Mouse (Mus musculus) stomach, embryonic 15.5 days (tissue): ENCODE measurements at regions not wholly inside any gene's neighbourhood (a gene's known extent, or its start where the extent isn't known, plus 50 kb on each side); places are given as distances from the start of the nearest gene placed in this dataset.
"Not testable (repeated sequence)": the region's sequence is repeated elsewhere in the genome, so short reads cannot be mapped to it uniquely, and the experiment has no call there.

ENCODE experiments used
- ATAC-seq: fragments of 200-750 bp; cut with Nextera tagmentation; 2 replicates; pipeline ENCODE4 v1.8.0; 2017; ENCODE audit warnings: low read depth, moderate number of reproducible peaks, moderate TSS enrichment; ENCODE audit not compliant: insufficient read depth, low FRiP score
- H3K27ac ChIP-seq: fragments of 300-500 bp; sonication (generic); 2 replicates; pipeline ENCODE4 v1.5.1; 2015; ENCODE audit warnings: mild to moderate bottlenecking, inconsistent platforms
- H3K27me3 ChIP-seq: fragments of 300-500 bp; sonication (generic); replicated peaks from 2 replicates; pipeline ENCODE4 v1.6.1; 2015; ENCODE audit warnings: inconsistent platforms
- H3K36me3 ChIP-seq: fragments of 300-500 bp; sonication (generic); 2 replicates; pipeline ENCODE4 v1.6.1; 2015; ENCODE audit warnings: inconsistent platforms
- H3K4me1 ChIP-seq: fragments of 300-500 bp; sonication (generic); 2 replicates; pipeline ENCODE4 v1.6.1; 2015; ENCODE audit warnings: inconsistent platforms
- H3K4me2 ChIP-seq: fragments of 300-500 bp; sonication (generic); 2 replicates; pipeline ENCODE4 v1.6.1; 2015; ENCODE audit warnings: mild to moderate bottlenecking, inconsistent platforms
- H3K4me3 ChIP-seq: fragments of 300-500 bp; sonication (generic); replicated peaks from 2 replicates; pipeline ENCODE4 v1.5.1; 2015; ENCODE audit warnings: inconsistent platforms
- H3K9ac ChIP-seq: fragments of 300-500 bp; sonication (generic); 2 replicates; pipeline ENCODE4 v1.6.1; 2015; ENCODE audit warnings: inconsistent platforms
- H3K9me3 ChIP-seq: fragments of 300-500 bp; sonication (generic); 2 replicates; pipeline ENCODE4 v1.6.1; 2016; ENCODE audit warnings: inconsistent platforms
- WGBS: fragments of 180-500 bp; shearing (Covaris S2); methylation state at CpG from one replicate; pipeline ENCODE4 v1.1.7; 2015; 5-methylcytosine and 5-hydroxymethylcytosine counted together

GRCm38 (mm10) chr6:37618990-37619389 is 89.0 kb downstream of the Akr1d1 start:
- Histone ChIP-seq H3K27ac (no peak overlapping the region), H3K9me3 (no peaks in the 10 kb centered on the region), H3K4me1 (0 out of 2 replicates have a peak, but pooled peaks cover 6% of the 10 kb centered on the region), H3K36me3 (no peaks in the 10 kb centered on the region), H3K9ac (no peak overlapping the region), H3K4me2 (no peak overlapping the region), H3K4me3 (no peak overlapping the region), H3K27me3 (no peaks in the 10 kb centered on the region)
- ATAC-seq, result peak; percentile 62; the same call in 1 of the 2 replicates
- WGBS, result 61% methylated on average over 9 of the region's 9 CpGs

GRCm38 (mm10) chr6:37621364-37622029 is 91.5 kb downstream of the Akr1d1 start:
- Histone ChIP-seq H3K27ac (no peak overlapping the region), H3K4me2 (no peak overlapping the region), H3K4me1 (0 out of 2 replicates have a peak, but pooled peaks cover 6% of the 10 kb centered on the region), H3K4me3 (no peak overlapping the region), H3K9me3 (no peaks in the 10 kb centered on the region), H3K27me3 (no peaks in the 10 kb centered on the region), H3K9ac (no peak overlapping the region), H3K36me3 (no peaks in the 10 kb centered on the region)
- WGBS, result 47% methylated on average over 7 of the region's 7 CpGs
- no peak for ATAC-seq

- Histone ChIP-seq H3K9me3 (no peaks in the 10 kb centered on the region), H3K4me2 (no peak overlapping the region), H3K27ac (no peak overlapping the region), H3K36me3 (no peaks in the 10 kb centered on the region), H3K4me1 (0 out of 2 replicates have a peak, but pooled peaks cover 6% of the 10 kb centered on the region), H3K9ac (no peak overlapping the region), H3K27me3 (no peaks in the 10 kb centered on the region), H3K4me3 (no peak overlapping the region)
- no peak for ATAC-seq
- WGBS, result 76% methylated on average over 2 of the region's 2 CpGs
Measured at GRCm38 (mm10) chr6:37622273-37622672, 92.3 kb downstream of the Akr1d1 start.

- Histone ChIP-seq H3K9me3 (no peaks in the 10 kb centered on the region), H3K27ac (no peak overlapping the region), H3K36me3 (no peaks in the 10 kb centered on the region), H3K27me3 (no peaks in the 10 kb centered on the region), H3K4me2 (no peak overlapping the region), H3K9ac (no peak overlapping the region), H3K4me1 (no peaks in the 10 kb centered on the region), H3K4me3 (no peak overlapping the region)
- WGBS, result 52% methylated on average over 5 of the region's 5 CpGs
- ATAC-seq, result no peak
Measured at GRCm38 (mm10) chr6:37627206-37627605, 97.2 kb downstream of the Akr1d1 start.

- 80% methylated on average over 1 of the region's 1 CpGs for WGBS
Measured at GRCm38 (mm10) chr6:37633948-37634347, 104.0 kb downstream of the Akr1d1 start.

GRCm38 (mm10) chr6:37642066-37642465 is 112.1 kb downstream of the Akr1d1 start:
- WGBS, result 37% methylated on average over 4 of the region's 4 CpGs
- Histone ChIP-seq H3K9me3 (no peaks in the 10 kb centered on the region), H3K4me2 (no peak overlapping the region), H3K4me1 (0 out of 2 replicates have a peak, but pooled peaks cover 5% of the 10 kb centered on the region), H3K36me3 (no peaks in the 10 kb centered on the region), H3K27ac (no peak overlapping the region), H3K9ac (no peak overlapping the region), H3K27me3 (no peaks in the 10 kb centered on the region), H3K4me3 (no peak overlapping the region)
- no peak for ATAC-seq

More at GRCm38 (mm10) chr6:37633948-37634347, 104.0 kb downstream of the Akr1d1 start:
- Histone ChIP-seq H3K27me3 (no peaks in the 10 kb centered on the region), H3K36me3 (no peaks in the 10 kb centered on the region), H3K4me3 (no peak overlapping the region), H3K27ac (no peak overlapping the region), H3K9ac (no peak overlapping the region), H3K9me3 (no peaks in the 10 kb centered on the region), H3K4me1 (no peaks in the 10 kb centered on the region), H3K4me2 (no peak overlapping the region)
- no peak for ATAC-seq

- H3K9ac ChIP-seq, result no peak overlapping the region
- no peaks in the 10 kb centered on the region for H3K27me3 ChIP-seq
- H3K4me2 ChIP-seq, result peak overlapping the region; percentile 8; the same call in 1 of the 2 replicates
- ATAC-seq, result 0 out of 2 replicates have a peak, but pooled peaks have one; percentile 22
- no peak overlapping the region for H3K27ac ChIP-seq
- no peak overlapping the region for H3K4me3 ChIP-seq
- 51% methylated on average over 8 of the region's 8 CpGs for WGBS
- no peaks in the 10 kb centered on the region for H3K9me3 ChIP-seq
- H3K4me1 ChIP-seq, result 0 out of 2 replicates have a peak, but pooled peaks cover 5% of the 10 kb centered on the region
- no peaks in the 10 kb centered on the region for H3K36me3 ChIP-seq
Measured at GRCm38 (mm10) chr6:37642701-37643121, 112.7 kb downstream of the Akr1d1 start.

- H3K4me2 ChIP-seq, result no peak overlapping the region
- 0 out of 2 replicates have a peak, but pooled peaks cover 5% of the 10 kb centered on the region for H3K4me1 ChIP-seq
Measured at GRCm38 (mm10) chr6:37643176-37643575, 113.2 kb downstream of the Akr1d1 start.

GRCm38 (mm10) chr6:37643718-37644117 is 113.7 kb downstream of the Akr1d1 start:
- H3K9me3 ChIP-seq, result no peaks in the 10 kb centered on the region
- no peak overlapping the region for H3K9ac ChIP-seq
- no peaks in the 10 kb centered on the region for H3K27me3 ChIP-seq
- no peak overlapping the region for H3K27ac ChIP-seq
- 47% methylated on average over 2 of the region's 2 CpGs for WGBS
- 0 out of 2 replicates have a peak, but pooled peaks cover 5% of the 10 kb centered on the region for H3K4me1 ChIP-seq
- no peak for ATAC-seq
- H3K36me3 ChIP-seq, result no peaks in the 10 kb centered on the region
- no peak overlapping the region for H3K4me3 ChIP-seq
- H3K4me2 ChIP-seq, result no peak overlapping the region

More at GRCm38 (mm10) chr6:37643176-37643575, 113.2 kb downstream of the Akr1d1 start:
- no peak overlapping the region for H3K9ac ChIP-seq
- H3K27ac ChIP-seq, result no peak overlapping the region
- H3K36me3 ChIP-seq, result no peaks in the 10 kb centered on the region
- 55% methylated on average over 4 of the region's 4 CpGs for whole genome bisulfite sequencing
- no peak overlapping the region for H3K4me3 ChIP-seq
- ATAC-seq, result no peak
- no peaks in the 10 kb centered on the region for H3K9me3 ChIP-seq
- no peaks in the 10 kb centered on the region for H3K27me3 ChIP-seq

GRCm38 (mm10) chr6:37645551-37645950 is 115.6 kb downstream of the Akr1d1 start:
- no peak for ATAC-seq
- no peak overlapping the region for H3K27ac ChIP-seq
- no peak overlapping the region for H3K9ac ChIP-seq

GRCm38 (mm10) chr6:37657300-37657699 is 127.3 kb downstream of the Akr1d1 start:
- 97% methylated on average over 3 of the region's 3 CpGs for WGBS
- not testable (repeated sequence) for H3K36me3 ChIP-seq, H3K4me3 ChIP-seq, H3K9me3 ChIP-seq, H3K27ac ChIP-seq, H3K4me2 ChIP-seq, H3K27me3 ChIP-seq, ATAC-seq, H3K4me1 ChIP-seq, H3K9ac ChIP-seq

More at GRCm38 (mm10) chr6:37645551-37645950, 115.6 kb downstream of the Akr1d1 start:
- H3K4me2 ChIP-seq, result peak overlapping the region; percentile 42
- H3K27me3 ChIP-seq, result no peaks in the 10 kb centered on the region
- no peaks in the 10 kb centered on the region for H3K9me3 ChIP-seq
- no peaks in the 10 kb centered on the region for H3K36me3 ChIP-seq
- H3K4me3 ChIP-seq, result 0 out of 2 replicates have a peak overlapping the region, but pooled peaks have one; percentile 3
- H3K4me1 ChIP-seq, result 0 out of 2 replicates have a peak, but pooled peaks cover 5% of the 10 kb centered on the region
- WGBS, result 15% methylated on average over 14 of the region's 14 CpGs

- ATAC-seq, result no peak
- H3K9me3 ChIP-seq, result no peaks in the 10 kb centered on the region
- no peaks in the 10 kb centered on the region for H3K36me3 ChIP-seq
- 31% methylated on average over 6 of the region's 6 CpGs for WGBS
- no peak overlapping the region for H3K27ac ChIP-seq
- no peak overlapping the region for H3K9ac ChIP-seq
- no peak overlapping the region for H3K4me2 ChIP-seq
- no peak overlapping the region for H3K4me3 ChIP-seq
- H3K27me3 ChIP-seq, result no peaks in the 10 kb centered on the region
- no peaks in the 10 kb centered on the region for H3K4me1 ChIP-seq
Measured at GRCm38 (mm10) chr6:37658021-37658650, 128.2 kb downstream of the Akr1d1 start.
